Mouse (Mus musculus): ENCODE measurements around the gene Slc22a20.

- no peak for TF ChIP-seq CTCF (IDR thresholded peaks at IDR 0.05; ENCODE audit: low read depth, low read length)
- no peak for TF ChIP-seq EP300 (IDR thresholded peaks at IDR 0.05; ENCODE audit: insufficient read depth, low read depth, low read length)
- no peak for TF ChIP-seq POLR2A (IDR thresholded peaks at IDR 0.05; ENCODE audit: insufficient read depth, low read length)
Measured at GRCm38 (mm10) chr19:5921715-5922114, 64.2 kb downstream of the Slc22a20 start.

Measured in ES-Bruce4 (cell line).